Mouse (Mus musculus) liver, embryonic 15.5 days (tissue): ENCODE measurements at regions not wholly inside any gene's neighbourhood (a gene's known extent, or its start where the extent isn't known, plus 50 kb on each side); places are given as distances from the start of the nearest gene placed in this dataset.
"Not testable (repeated sequence)": the region's sequence is repeated elsewhere in the genome, so short reads cannot be mapped to it uniquely, and the experiment has no call there.

Experiments used
- ATAC-seq: fragments of 200-750 bp; cut with Nextera tagmentation; 2 replicates; pipeline ENCODE4 v1.8.0; 2017; ENCODE audit warnings: moderate number of reproducible peaks, mild to moderate bottlenecking, moderate library complexity; ENCODE audit not compliant: insufficient read depth
- H3K27ac ChIP-seq: fragments of 300-500 bp; sonication (generic); replicated peaks from 2 replicates; pipeline ENCODE4 v1.5.1; 2015; ENCODE audit warnings: mild to moderate bottlenecking, inconsistent platforms
- H3K27me3 ChIP-seq: fragments of 300-500 bp; sonication (generic); 2 replicates; pipeline ENCODE4 v1.6.1; 2015; ENCODE audit warnings: mild to moderate bottlenecking, inconsistent platforms
- H3K36me3 ChIP-seq: fragments of 300-500 bp; sonication (generic); replicated peaks from 2 replicates; pipeline ENCODE4 v1.6.1; 2015; ENCODE audit warnings: moderate library complexity, mild to moderate bottlenecking, inconsistent platforms
- H3K4me1 ChIP-seq: fragments of 300-500 bp; sonication (generic); replicated peaks from 2 replicates; pipeline ENCODE4 v1.6.1; 2015; ENCODE audit warnings: inconsistent platforms
- H3K4me2 ChIP-seq: fragments of 300-500 bp; sonication (generic); 2 replicates; pipeline ENCODE4 v1.6.1; 2015; ENCODE audit warnings: moderate library complexity, mild to moderate bottlenecking, inconsistent platforms
- H3K4me3 ChIP-seq: fragments of 300-500 bp; sonication (generic); replicated peaks from 2 replicates; pipeline ENCODE4 v1.5.1; 2015; ENCODE audit warnings: mild to moderate bottlenecking, inconsistent platforms
- H3K9ac ChIP-seq: fragments of 300-500 bp; sonication (generic); 2 replicates; pipeline ENCODE4 v1.6.1; 2015; ENCODE audit warnings: moderate library complexity, mild to moderate bottlenecking, inconsistent platforms
- H3K9me3 ChIP-seq: fragments of 300-500 bp; sonication (generic); replicated peaks from 2 replicates; pipeline ENCODE4 v1.6.1; 2016; ENCODE audit warnings: inconsistent platforms
- WGBS: fragments of 180-500 bp; shearing (Covaris S2); methylation state at CpG from one replicate; pipeline ENCODE4 v1.1.7; 2015; ENCODE audit warnings: mixed read lengths; ENCODE audit not compliant: insufficient replicate concordance; 5-methylcytosine and 5-hydroxymethylcytosine counted together

DNA sequence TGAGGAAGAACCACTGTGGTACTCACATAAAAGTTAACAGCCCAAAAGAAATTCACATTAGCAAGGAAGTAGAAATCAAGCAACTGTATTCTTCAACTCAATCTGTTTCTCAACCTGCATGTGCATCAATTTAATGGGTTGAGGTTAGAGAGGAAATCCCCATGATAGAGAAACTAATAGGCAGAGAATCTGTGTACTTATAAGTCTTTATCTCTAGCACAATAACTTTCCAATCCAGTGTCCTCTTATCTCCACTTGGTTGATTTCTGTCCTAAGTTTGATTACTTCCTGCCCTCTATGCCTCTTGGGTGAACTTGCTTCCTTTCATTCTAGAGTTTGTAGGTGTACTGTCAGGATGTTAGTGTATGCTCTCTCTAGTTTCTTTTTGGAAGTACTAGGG lies 925.6 kb upstream of the Zfp386 start:
- Histone ChIP-seq H3K36me3 (no peaks in the 10 kb centered on the region), H3K9ac (no peak overlapping the region), H3K27ac (no peak overlapping the region), H3K27me3 (no peaks in the 10 kb centered on the region), H3K9me3 (no peaks in the 10 kb centered on the region), H3K4me1 (no peaks in the 10 kb centered on the region), H3K4me2 (no peak overlapping the region), H3K4me3 (no peak overlapping the region)
- ATAC-seq = no peak

DNA sequence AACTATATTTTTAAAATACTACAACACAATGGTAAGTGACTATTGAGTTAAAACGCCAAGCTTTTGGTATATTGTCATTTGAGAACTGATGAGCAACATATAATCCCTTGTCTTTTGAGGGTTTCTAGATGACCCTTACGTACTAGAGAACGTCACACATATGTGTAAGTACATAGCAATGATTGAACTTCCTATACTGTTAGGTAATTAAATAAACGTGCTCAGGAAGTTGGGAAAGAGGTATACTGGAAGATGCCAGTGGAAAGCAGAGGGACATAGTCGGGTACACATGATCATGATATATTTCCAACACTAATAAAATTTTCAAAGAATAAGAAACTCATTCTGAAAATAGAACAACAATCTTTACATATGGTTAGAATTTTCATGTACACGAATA lies 914.6 kb upstream of the Zfp386 start:
- not testable (repeated sequence) for H3K36me3 ChIP-seq, ATAC-seq, H3K4me2 ChIP-seq, H3K9me3 ChIP-seq, H3K9ac ChIP-seq, H3K4me3 ChIP-seq, H3K27me3 ChIP-seq, H3K4me1 ChIP-seq, H3K27ac ChIP-seq
- 53% methylated on average over 5 of the region's 6 CpGs for WGBS

DNA sequence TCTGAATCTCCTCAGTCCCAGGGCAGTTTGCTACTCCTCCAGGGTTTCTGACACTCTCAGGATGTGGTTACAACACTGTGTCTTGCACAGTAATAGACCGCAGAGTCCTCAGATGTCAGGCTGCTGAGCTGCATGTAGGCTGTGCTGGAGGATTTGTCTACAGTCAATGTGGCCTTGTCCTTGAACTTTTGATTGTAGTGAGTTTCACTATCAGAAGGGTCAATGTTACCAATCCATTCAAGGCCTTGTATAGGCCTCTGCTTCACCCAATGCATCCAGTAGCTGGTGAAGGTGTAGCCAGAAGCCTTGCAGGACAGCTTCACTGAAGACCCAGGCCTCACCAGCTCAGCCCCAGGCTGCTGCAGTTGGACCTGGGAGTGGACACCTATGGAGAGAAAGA lies 902.1 kb upstream of the Zfp386 start:
- H3K36me3 ChIP-seq, H3K4me3 ChIP-seq, H3K9ac ChIP-seq, H3K4me1 ChIP-seq, H3K9me3 ChIP-seq, ATAC-seq, H3K27me3 ChIP-seq, H3K27ac ChIP-seq, H3K4me2 ChIP-seq: not testable (repeated sequence)
- 44% methylated on average over 1 of the region's 1 CpGs for WGBS

DNA sequence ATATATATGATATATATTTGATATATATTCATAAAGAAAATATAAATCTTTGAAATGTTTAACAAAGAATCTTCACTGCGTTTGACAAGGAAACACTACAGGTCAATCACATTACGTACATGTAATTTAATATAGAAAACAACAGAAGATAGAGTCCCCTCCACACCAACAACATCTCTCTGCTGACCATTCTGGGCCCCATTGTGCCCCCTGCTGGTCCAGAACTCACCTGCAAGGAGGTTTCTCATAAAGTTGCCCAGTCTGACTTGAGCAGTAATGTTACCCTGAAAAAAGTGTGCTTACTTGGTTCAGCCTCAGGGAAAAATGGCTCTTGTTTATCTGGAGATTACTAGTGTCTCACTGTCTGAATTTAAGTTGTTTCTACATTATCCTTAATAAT lies 901.1 kb upstream of the Zfp386 start:
- ATAC-seq, H3K27ac ChIP-seq, H3K36me3 ChIP-seq, H3K4me3 ChIP-seq, H3K9me3 ChIP-seq, H3K9ac ChIP-seq, H3K4me2 ChIP-seq, H3K27me3 ChIP-seq, H3K4me1 ChIP-seq: not testable (repeated sequence)
- 45% methylated on average over 2 of the region's 2 CpGs for WGBS

DNA sequence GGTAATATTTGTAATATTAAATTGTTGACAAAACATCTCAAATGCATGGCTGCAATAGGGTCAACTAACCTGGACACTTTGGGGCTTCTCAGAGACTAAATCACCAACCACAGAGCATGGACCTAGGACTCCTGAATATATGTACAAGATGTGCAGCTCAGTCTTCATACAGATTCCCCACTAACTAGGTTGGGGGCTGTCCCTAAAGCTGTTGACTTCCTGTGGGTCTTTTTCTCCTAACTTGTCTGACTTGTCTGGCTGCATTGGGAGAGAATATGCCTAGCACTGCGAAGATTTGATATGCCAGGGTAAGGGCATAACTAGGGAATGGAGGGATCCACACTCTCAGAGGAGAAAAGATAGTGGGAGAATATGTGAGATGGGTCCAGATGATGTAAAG lies 895.6 kb upstream of the Zfp386 start:
- not testable (repeated sequence) for H3K4me3 ChIP-seq, H3K9ac ChIP-seq, H3K27ac ChIP-seq, H3K4me1 ChIP-seq, ATAC-seq, H3K36me3 ChIP-seq, H3K27me3 ChIP-seq, H3K4me2 ChIP-seq, H3K9me3 ChIP-seq
- 19% methylated on average over 1 of the region's 1 CpGs for WGBS

DNA sequence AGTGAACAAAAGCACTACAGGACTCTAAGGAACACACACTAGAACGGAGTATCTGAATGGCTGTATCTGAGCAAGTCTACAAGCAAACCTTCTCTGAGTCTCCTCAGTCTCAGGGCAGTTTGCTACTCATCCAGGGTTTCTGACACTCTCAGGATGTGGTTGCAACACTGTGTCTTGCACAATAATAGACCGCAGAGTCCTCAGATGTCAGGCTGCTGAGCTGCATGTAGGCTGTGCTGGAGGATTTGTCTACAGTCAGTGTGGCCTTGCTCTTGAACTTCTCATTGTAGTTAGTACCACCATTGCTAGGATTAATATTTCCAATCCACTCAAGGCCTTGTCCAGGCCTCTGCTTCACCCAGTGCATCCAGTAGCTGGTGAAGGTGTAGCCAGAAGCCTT lies 889.3 kb upstream of the Zfp386 start:
- WGBS = 27% methylated on average over 2 of the region's 2 CpGs
- H3K4me1 ChIP-seq, H3K27ac ChIP-seq, ATAC-seq, H3K9ac ChIP-seq, H3K4me2 ChIP-seq, H3K4me3 ChIP-seq, H3K27me3 ChIP-seq, H3K9me3 ChIP-seq, H3K36me3 ChIP-seq: not testable (repeated sequence)

DNA sequence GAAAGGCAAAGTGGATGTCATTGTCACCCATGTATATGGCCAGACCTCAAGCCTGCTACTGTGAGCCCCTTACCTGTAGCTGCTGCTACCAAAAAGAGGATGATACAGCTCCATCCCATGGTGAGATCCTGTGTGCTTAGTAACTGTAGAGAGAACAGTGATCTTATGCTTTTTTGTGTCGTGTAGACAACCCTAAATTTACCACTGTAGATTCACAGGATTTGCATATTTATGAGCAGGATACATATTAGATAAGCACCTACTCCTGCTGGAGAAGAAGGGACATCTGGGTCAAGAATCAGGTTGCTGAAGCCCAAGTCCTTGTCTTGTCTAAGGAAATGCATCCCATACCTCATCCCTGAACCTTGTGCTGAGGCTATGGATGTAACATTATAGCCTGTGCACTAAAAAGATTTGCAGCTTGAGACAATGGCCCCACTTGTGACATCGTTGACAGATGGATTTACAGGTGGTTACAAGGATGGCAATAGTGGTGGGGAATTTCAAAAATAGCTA lies 888.7 kb upstream of the Zfp386 start:
- not testable (repeated sequence) for H3K36me3 ChIP-seq, H3K27ac ChIP-seq, ATAC-seq, H3K4me1 ChIP-seq, H3K4me2 ChIP-seq, H3K9ac ChIP-seq, H3K9me3 ChIP-seq, H3K27me3 ChIP-seq, H3K4me3 ChIP-seq
- 50% methylated on average over 2 of the region's 2 CpGs for WGBS

DNA sequence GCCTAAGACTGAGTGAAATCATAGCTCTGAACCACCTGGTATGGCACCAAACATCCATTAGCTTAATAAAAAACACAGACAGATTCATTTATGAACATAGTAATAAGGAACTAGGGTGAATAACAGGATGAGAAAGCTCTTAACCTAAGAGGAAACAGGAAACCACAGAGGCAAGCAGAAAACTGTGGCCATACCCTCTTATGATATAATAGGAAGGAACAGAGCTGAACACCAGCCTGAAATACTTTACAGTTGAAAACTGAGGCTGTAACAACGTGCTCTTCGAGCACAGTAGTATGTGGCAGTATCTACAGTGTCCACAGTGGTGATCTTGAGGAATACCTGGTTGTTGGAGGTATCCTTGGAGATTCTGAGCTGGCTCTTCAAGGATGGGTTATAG lies 882.0 kb upstream of the Zfp386 start:
- 5% methylated on average over 2 of the region's 2 CpGs for WGBS
- not testable (repeated sequence) for H3K9ac ChIP-seq, H3K27ac ChIP-seq, H3K9me3 ChIP-seq, H3K4me3 ChIP-seq, H3K27me3 ChIP-seq, H3K4me1 ChIP-seq, H3K36me3 ChIP-seq, H3K4me2 ChIP-seq
- peak; percentile 34; the same call in 1 of the 2 replicates for ATAC-seq

DNA sequence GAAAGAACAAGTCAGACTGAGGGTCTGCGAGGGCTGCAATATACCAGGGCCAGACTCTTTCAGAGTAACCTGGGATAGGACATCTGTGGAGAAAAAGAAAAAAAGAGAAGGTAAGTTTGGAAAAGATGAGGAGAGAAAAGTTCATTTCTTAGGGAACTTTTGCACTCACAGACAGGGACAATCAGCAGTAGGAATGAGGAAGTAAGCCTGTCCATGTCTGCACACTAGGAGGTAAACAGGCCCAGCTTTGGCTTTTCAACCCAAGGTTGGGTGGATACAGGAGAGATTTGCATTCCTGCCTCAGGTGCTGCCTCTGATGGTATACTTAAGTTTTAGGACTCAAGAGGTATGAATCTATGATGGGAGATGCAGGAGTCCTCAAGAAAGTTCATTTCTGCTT lies 881.5 kb upstream of the Zfp386 start:
- not testable (repeated sequence) for H3K4me3 ChIP-seq, H3K4me1 ChIP-seq, ATAC-seq, H3K9me3 ChIP-seq, H3K27me3 ChIP-seq, H3K4me2 ChIP-seq, H3K27ac ChIP-seq, H3K9ac ChIP-seq, H3K36me3 ChIP-seq
- WGBS = 19% methylated on average over 1 of the region's 1 CpGs

DNA sequence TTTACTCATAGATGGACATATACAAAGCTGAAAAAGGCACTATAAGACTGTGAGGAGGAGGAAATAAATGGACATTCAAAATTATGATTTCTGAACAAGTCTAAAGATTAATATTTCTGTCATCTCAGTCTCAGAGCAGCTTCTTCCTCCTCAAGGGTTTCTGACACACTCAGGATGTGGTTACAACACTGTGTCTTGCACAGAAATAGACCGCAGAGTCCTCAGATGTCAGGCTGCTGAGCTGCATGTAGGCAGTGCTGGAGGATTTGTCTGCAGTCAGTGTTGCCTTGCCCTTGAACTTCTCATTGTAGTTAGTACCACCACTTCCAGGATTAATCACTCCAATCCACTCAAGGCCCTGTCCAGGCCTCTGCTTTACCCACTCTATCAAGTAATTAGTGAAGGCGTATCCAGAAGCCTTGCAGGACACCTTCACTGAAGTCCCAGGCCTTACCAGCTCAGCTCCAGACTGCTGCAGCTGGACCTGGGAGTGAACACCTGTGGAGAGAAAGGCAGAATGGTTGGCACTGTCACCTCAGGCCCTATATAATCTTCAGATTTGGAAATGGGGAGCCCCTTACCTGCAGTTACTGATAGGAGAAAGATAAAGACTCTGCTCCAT lies 853.9 kb upstream of the Zfp386 start:
- no peak for ATAC-seq
- WGBS = 36% methylated on average over 2 of the region's 2 CpGs
- H3K27ac ChIP-seq = no peak overlapping the region

DNA sequence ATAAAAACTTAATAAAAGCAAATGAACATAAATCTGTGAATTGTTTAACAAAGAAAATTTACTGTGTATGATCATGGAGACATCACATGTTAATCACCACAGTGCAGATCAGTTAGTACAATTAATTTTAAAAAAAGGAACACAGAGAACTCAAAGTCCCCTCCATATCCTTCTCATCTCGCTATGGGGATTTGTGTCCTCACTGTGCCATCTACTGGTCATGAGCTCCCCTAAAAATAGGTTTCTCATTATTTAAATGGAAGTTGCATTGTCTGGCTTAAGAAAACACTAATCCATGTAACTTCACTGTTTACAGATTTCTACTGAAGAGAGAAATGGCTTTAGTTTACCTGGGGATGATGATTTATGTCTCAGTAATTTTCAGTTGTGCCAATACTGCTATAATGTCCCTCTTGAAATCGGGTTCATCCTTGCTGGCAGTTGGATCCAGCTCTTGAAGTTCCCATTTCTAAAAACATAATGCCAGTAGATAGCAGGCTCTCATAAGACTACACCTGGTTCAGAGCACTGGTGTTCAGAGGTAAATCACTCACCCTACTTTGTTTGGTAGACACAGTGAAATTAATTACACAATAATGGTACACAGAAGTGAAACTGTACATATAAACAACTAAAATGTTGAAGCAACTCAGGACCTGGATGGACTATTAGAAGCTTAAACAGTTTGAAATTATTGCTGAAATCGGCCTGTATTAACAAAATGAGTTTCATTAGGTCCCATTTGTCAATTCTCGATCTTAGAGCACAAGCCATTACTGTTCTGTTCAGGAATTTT lies 850.0 kb upstream of the Zfp386 start:
- no peak overlapping the region for H3K4me3 ChIP-seq
- H3K36me3 ChIP-seq = no peaks in the 10 kb centered on the region
- no peaks in the 10 kb centered on the region for H3K27me3 ChIP-seq
- H3K27ac ChIP-seq = no peak overlapping the region
- H3K4me1 ChIP-seq = no peaks in the 10 kb centered on the region
- H3K9me3 ChIP-seq = no peaks in the 10 kb centered on the region
- no peak overlapping the region for H3K9ac ChIP-seq
- 36% methylated on average over 4 of the region's 4 CpGs for WGBS
- no peak overlapping the region for H3K4me2 ChIP-seq
- ATAC-seq = no peak

More for the DNA sequence above, 853.9 kb upstream of the Zfp386 start:
- Histone ChIP-seq H3K9me3 (no peaks in the 10 kb centered on the region), H3K4me2 (no peak overlapping the region), H3K36me3 (no peaks in the 10 kb centered on the region), H3K9ac (no peak overlapping the region), H3K4me3 (no peak overlapping the region), H3K4me1 (no peaks in the 10 kb centered on the region), H3K27me3 (no peaks in the 10 kb centered on the region)
